Mouse (Mus musculus): ENCODE results near the gene Nlgn2. TPM values are rescaled to one million over a fixed set of nuclear protein-coding genes. Genes with fewer than 3 reads are reported as not detected.
"Not testable (repeated sequence)": the region's sequence is repeated elsewhere in the genome, so short reads cannot be mapped to it uniquely, and the experiment has no call there.

Nlgn2 gene
- total and polyA plus RNA-seq, 2 experiments from 2014 or later = 23.5 to 137 TPM

DNA sequence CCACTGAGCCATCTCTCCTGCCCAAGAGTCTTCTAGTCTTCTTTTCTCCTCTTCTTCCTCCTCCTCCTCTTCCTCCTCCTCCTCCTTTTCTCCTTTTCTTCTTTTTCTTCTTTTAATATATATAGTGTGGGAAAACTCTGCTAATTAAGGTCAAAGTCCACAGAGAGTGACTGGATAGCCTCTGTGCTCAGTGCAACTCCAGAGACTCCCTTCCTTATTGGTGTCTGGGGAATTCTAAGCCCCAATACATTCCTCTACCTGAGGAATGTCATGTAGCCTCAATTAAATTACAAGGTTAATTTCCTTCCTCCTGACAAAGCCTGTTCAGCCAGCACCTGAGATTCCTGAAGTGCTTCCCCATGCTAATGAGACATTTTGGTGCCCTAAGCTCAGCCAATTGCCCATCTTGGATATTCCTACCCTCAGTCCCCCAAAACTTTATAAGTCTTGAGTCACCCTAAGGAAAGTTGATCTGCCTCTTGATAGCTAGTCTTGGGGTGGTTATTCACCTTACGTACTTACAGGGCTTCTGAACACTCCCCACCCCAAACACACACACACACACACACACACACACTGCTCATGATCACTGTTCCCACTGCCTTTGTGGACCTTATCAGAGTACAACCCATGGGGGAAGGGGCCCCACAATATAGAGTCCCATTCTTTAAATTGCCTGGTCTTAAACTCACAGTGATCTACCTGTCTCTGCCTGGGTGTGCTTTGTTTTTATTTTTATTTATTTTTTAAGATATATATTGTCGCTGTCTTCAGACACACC is 32.9 kb upstream of the Nlgn2 start:
- no peaks in the 10 kb centered on the region for H3K4me1 ChIP-seq (ENCODE audit: insufficient read depth, low read length)
- ATAC-seq (ENCODE audit: low FRiP score) (no peak), DNase-seq (ENCODE audit: low spot score) (no peak)
- no peaks in the 10 kb centered on the region for H3K27me3 ChIP-seq (ENCODE audit: insufficient read depth, low read length)
- H3K4me2 ChIP-seq (ENCODE audit: low read depth, low read length, poor library complexity, severe bottlenecking) = no peak overlapping the region
- no peaks in the 10 kb centered on the region for H3K36me3 ChIP-seq (ENCODE audit: insufficient read depth, low read length)
- H3K4me3 ChIP-seq (ENCODE audit: low read depth, low read length) = no peak overlapping the region
- H3K9ac ChIP-seq (replicated peaks; ENCODE audit: low read length, poor library complexity, severe bottlenecking) = no peak overlapping the region
- 97% methylated on average over 2 of the region's 2 CpGs for WGBS
- TF ChIP-seq CTCF (IDR thresholded peaks at IDR 0.05) = no peak
- H3K9me3 ChIP-seq (ENCODE audit: low read length) = no peaks in the 10 kb centered on the region
- H3K27ac ChIP-seq (ENCODE audit: low read depth, low read length) = no peak overlapping the region

DNA sequence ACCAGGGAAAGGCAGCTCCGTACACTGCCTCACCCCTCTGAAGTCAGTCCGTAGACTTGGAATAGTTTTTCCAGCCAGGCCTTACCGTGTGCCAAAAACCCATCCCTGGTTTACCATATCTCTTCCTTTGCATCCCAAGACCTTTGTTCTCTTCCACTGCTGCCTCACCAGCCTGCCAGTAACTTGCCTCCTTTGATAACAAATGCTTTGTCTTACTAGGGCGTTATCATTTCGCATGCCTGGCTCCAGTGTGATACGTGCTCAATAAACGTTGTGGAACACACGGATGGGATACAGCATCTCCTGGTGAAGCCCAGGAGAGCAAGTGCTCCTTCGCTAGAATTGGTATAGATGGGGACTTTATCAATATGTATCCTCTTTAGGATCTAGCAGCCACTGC is 29.8 kb upstream of the Nlgn2 start:
- TF ChIP-seq CTCF (IDR thresholded peaks at IDR 0.05) = no peak
- Histone ChIP-seq H3K4me2 (ENCODE audit: low read depth, low read length, poor library complexity, severe bottlenecking) (no peak overlapping the region), H3K9me3 (ENCODE audit: low read length) (no peaks in the 10 kb centered on the region), H3K27ac (ENCODE audit: low read depth, low read length) (no peak overlapping the region), H3K4me3 (ENCODE audit: low read depth, low read length) (no peak overlapping the region), H3K9ac (replicated peaks; ENCODE audit: low read length, poor library complexity, severe bottlenecking) (no peak overlapping the region), H3K36me3 (ENCODE audit: insufficient read depth, low read length) (no peaks in the 10 kb centered on the region), H3K4me1 (ENCODE audit: insufficient read depth, low read length) (no peaks in the 10 kb centered on the region), H3K27me3 (ENCODE audit: insufficient read depth, low read length) (no peaks in the 10 kb centered on the region)
- no peak for ATAC-seq (ENCODE audit: low FRiP score)
- WGBS = 76% methylated on average over 9 of the region's 9 CpGs
- no peak for DNase-seq (ENCODE audit: low spot score)

DNA sequence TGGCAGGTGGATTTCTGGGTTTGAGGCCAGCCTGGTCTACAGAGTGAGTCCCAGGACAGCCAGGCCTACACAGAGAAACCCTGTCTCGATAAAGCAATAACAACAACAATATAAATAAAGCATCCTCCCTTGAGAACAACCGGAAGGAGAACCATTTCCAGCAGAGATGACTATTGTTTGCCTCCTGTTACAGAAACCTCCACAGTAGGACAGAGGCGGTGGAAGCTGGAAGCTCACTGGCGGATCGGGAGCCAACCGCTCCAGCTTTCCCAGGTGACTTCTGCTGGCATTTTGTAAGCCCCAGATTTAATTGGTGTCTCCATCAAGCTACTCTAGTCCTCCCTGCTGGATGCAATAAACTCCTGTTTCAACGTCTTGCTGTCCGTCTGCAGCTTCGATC is 28.0 kb upstream of the Nlgn2 start:
- Histone ChIP-seq H3K9me3 (ENCODE audit: low read length) (no peaks in the 10 kb centered on the region), H3K9ac (replicated peaks; ENCODE audit: low read length, poor library complexity, severe bottlenecking) (no peak overlapping the region), H3K27ac (ENCODE audit: low read depth, low read length) (no peak overlapping the region), H3K4me1 (ENCODE audit: insufficient read depth, low read length) (no peaks in the 10 kb centered on the region), H3K4me3 (ENCODE audit: low read depth, low read length) (no peak overlapping the region), H3K4me2 (ENCODE audit: low read depth, low read length, poor library complexity, severe bottlenecking) (no peak overlapping the region), H3K36me3 (ENCODE audit: insufficient read depth, low read length) (no peaks in the 10 kb centered on the region), H3K27me3 (ENCODE audit: insufficient read depth, low read length) (no peaks in the 10 kb centered on the region)
- TF ChIP-seq CTCF (IDR thresholded peaks at IDR 0.05) = no peak
- 76% methylated on average over 9 of the region's 9 CpGs for WGBS
- DNase-seq (ENCODE audit: low spot score) (no peak), ATAC-seq (ENCODE audit: low FRiP score) (no peak)

DNA sequence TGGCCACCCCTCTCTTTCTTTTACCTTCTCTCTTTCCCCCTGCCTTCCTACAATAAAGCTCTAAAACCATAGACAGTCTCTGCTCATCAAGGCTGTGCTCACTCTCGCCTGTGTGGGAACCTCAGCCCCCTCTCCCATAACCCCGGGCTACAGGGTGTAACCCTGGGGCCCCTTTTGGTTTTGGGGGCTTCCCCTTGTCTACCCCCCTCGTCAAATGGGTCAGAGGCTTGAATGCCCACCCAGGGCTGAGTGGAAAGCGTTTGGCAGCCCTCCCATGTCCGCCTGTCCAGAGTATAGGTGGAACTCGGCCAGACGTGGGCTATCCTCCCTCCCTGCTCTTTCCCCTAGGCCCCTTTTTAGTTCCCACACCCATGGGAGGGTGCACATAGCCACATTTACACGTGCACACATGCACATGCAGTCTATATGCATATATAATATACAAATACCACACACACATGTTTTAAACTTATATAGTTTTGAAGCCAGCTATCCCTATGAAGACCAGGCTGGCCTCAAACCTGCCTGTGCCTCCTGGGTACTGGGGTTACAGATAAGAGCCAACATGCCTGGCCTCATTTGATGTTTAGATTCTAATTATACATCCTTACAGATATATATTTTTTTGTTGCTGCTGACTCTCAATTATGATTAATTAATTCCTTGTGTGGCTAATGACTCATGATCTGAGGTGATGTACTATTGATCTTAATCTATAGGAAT is 26.7 kb upstream of the Nlgn2 start:
- no peaks in the 10 kb centered on the region for H3K36me3 ChIP-seq (ENCODE audit: insufficient read depth, low read length)
- DNase-seq (ENCODE audit: low spot score) = no peak
- ATAC-seq (ENCODE audit: low FRiP score) = no peak
- no peak overlapping the region for H3K27ac ChIP-seq (ENCODE audit: low read depth, low read length)
- H3K4me1 ChIP-seq (ENCODE audit: insufficient read depth, low read length) = no peaks in the 10 kb centered on the region
- 46% methylated on average over 8 of the region's 8 CpGs for WGBS
- H3K27me3 ChIP-seq (ENCODE audit: insufficient read depth, low read length) = no peaks in the 10 kb centered on the region
- no peak overlapping the region for H3K9ac ChIP-seq (replicated peaks; ENCODE audit: low read length, poor library complexity, severe bottlenecking)
- H3K4me2 ChIP-seq (ENCODE audit: low read depth, low read length, poor library complexity, severe bottlenecking) = no peak overlapping the region
- H3K9me3 ChIP-seq (ENCODE audit: low read length) = no peaks in the 10 kb centered on the region
- TF ChIP-seq CTCF (IDR thresholded peaks at IDR 0.05) = no peak
- H3K4me3 ChIP-seq (ENCODE audit: low read depth, low read length) = no peak overlapping the region

DNA sequence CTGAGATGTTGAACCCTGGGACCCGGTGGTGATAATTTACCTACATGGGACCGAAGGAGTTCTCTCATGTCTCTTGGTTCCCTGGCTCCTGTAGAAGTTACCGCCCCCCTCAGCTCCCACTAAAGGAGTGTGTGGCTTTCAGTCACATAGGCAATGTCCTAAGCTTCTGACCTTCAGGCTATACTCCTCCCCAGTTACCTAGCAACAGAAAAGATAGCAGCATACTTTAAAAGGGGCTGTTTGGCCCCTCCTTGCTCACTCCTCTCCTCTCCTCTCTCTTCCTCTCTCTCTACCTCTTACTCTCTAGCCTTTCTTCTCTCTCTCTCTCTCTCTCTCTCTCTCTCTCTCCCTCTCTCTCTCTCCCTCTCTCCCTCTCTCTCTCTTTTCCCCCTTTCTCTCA is 26.1 kb upstream of the Nlgn2 start:
- DNase-seq (ENCODE audit: low spot score); H3K27me3 ChIP-seq (ENCODE audit: insufficient read depth, low read length); H3K9ac ChIP-seq (replicated peaks; ENCODE audit: low read length, poor library complexity, severe bottlenecking); ATAC-seq (ENCODE audit: low FRiP score); H3K4me1 ChIP-seq (ENCODE audit: insufficient read depth, low read length); H3K27ac ChIP-seq (ENCODE audit: low read depth, low read length); H3K9me3 ChIP-seq (ENCODE audit: low read length); H3K36me3 ChIP-seq (ENCODE audit: insufficient read depth, low read length); H3K4me2 ChIP-seq (ENCODE audit: low read depth, low read length, poor library complexity, severe bottlenecking); H3K4me3 ChIP-seq (ENCODE audit: low read depth, low read length): not testable (repeated sequence)
- 82% methylated on average over 3 of the region's 3 CpGs for WGBS

All from midbrain, postnatal 0 days (tissue).